Mouse (Mus musculus): ENCODE measurements around the gene Ndufb7. TPM values are rescaled to one million over a fixed set of nuclear protein-coding genes. Genes with fewer than 3 reads are reported as not detected.
A peak's percentile ranks its signal among the peaks of the same experiment; 100 is the strongest.

Gene Ndufb7
- polyA plus RNA-seq, 1 experiment from 2014 or later: 339 TPM

DNA sequence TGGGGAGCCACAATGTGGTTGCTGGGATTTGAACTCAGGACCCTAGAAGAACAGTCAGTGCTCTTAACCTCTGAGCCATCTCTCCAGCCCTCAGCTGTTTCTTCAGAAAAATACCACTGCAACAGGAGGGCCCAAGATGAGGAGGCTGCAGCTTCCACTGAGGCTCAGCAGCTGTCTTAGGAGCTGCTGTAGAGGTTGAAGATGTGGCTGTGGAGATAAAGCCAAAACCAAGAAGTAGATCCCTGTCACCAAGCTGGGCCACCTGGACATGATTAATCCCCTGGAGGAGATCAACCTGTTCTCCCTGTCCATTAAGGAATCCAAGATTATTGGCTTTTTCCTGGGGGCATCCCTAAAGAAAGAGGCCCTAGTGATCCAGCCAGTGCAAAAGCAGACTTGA lies 33.3 kb downstream of the Ndufb7 start:
- no peak for DNase-seq (ENCODE audit: low spot score)
- no peak overlapping the region for H3K4me2 ChIP-seq (ENCODE audit: low read depth, low read length, severe bottlenecking)
- H3K9ac ChIP-seq (ENCODE audit: low read length): no peak overlapping the region
- H3K4me3 ChIP-seq (ENCODE audit: low read depth, low read length): no peak overlapping the region
- H3K4me1 ChIP-seq (replicated peaks; ENCODE audit: control insufficient read depth, insufficient read depth, low read length): 0 out of 2 replicates have a peak, but pooled peaks cover 3% of the 10 kb centered on the region
- H3K27ac ChIP-seq (ENCODE audit: low read depth, low read length): no peak overlapping the region
- no peaks in the 10 kb centered on the region for H3K36me3 ChIP-seq (ENCODE audit: control insufficient read depth, insufficient read depth, low read length)
- no peak for ATAC-seq (replicated peaks; ENCODE audit: low FRiP score)
- no peaks in the 10 kb centered on the region; the same call in 1 of the 2 replicates for H3K27me3 ChIP-seq (ENCODE audit: control insufficient read depth, insufficient read depth, low read length)
- no peaks in the 10 kb centered on the region for H3K9me3 ChIP-seq (ENCODE audit: control insufficient read depth, low read length)

DNA sequence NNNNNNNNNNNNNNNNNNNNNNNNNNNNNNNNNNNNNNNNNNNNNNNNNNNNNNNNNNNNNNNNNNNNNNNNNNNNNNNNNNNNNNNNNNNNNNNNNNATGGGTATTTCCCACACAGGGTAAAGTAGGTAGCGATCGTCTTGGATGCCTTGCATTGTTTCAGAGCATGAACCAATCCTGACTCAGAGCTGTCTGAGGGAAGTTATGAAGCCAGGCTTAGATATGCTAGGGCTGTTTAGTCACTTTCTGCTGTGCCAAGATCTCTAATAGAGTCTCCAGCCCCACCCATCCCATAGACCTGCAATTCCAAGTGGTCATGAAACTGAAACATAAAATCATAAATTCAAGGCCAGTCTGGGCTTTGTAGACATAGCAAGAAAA lies 36.2 kb downstream of the Ndufb7 start:
- WGBS: 83% methylated on average over 2 of the region's 2 CpGs
- ATAC-seq (replicated peaks; ENCODE audit: low FRiP score): no peak
- Histone ChIP-seq H3K27me3 (ENCODE audit: control insufficient read depth, insufficient read depth, low read length) (no peaks in the 10 kb centered on the region; the same call in 1 of the 2 replicates), H3K4me2 (ENCODE audit: low read depth, low read length, severe bottlenecking) (no peak overlapping the region), H3K9me3 (ENCODE audit: control insufficient read depth, low read length) (no peaks in the 10 kb centered on the region), H3K9ac (ENCODE audit: low read length) (no peak overlapping the region), H3K4me1 (replicated peaks; ENCODE audit: control insufficient read depth, insufficient read depth, low read length) (0 out of 2 replicates have a peak, but pooled peaks cover 3% of the 10 kb centered on the region), H3K4me3 (ENCODE audit: low read depth, low read length) (no peak overlapping the region), H3K36me3 (ENCODE audit: control insufficient read depth, insufficient read depth, low read length) (no peaks in the 10 kb centered on the region), H3K27ac (ENCODE audit: low read depth, low read length) (no peak overlapping the region)
- DNase-seq (ENCODE audit: low spot score): no peak

DNA sequence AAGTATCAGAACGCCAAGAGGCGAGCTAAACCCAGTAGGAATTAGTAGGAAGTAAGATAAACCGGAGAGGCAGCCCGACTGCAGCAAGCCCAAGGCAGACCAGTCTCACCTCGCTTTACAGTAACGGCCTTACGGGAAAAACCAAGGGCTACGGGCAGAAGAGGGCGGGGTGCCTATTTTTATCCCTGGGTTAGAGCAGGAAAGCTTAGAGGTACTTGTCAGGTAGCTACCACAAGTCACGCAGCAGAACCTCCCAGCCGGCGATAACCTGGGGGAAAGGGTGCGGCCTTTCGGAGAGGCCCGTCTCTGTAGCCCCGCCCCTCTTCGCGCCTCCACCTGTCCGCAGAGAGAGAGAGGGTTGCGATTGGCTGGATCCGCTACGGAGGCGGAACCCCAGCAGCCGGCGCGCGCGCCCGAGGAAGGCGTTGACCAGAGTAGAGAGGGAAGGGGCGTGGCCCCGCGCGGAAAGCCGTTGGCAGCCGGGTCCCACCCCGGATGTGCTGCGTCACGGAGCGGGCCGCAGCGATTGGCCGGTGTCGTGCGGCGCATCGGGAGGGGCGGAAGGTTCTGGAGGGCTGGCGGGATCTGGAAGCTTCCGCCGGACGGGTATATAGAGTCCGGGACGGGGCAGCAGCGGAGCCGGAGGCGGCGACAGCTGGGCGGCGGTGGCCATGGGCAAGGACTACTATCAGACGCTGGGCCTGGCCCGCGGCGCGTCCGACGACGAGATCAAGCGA lies 41.4 kb downstream of the Ndufb7 start, which contains the start of the genes Tecr and Dnajb1:
Gene Tecr (minus strand): TSS at position 311 of the 737 bp plus-strand sequence.
Gene Dnajb1 (plus strand): TSS at position 533 of the 737 bp plus-strand sequence.
- Histone ChIP-seq H3K27ac (ENCODE audit: low read depth, low read length) (peak within 1 kb of the TSS; percentile 89), H3K27me3 (ENCODE audit: control insufficient read depth, insufficient read depth, low read length) (no peaks in the 10 kb centered on the region), H3K4me2 (ENCODE audit: low read depth, low read length, severe bottlenecking) (peak within 1 kb of the TSS; percentile 82), H3K36me3 (ENCODE audit: control insufficient read depth, insufficient read depth, low read length) (peaks cover 16% of the 10 kb centered on the region), H3K4me1 (replicated peaks; ENCODE audit: control insufficient read depth, insufficient read depth, low read length) (peaks cover 5% of the 10 kb centered on the region), H3K9me3 (ENCODE audit: control insufficient read depth, low read length) (no peaks in the 10 kb centered on the region), H3K9ac (ENCODE audit: low read length) (peak within 1 kb of the TSS; percentile 74), H3K4me3 (ENCODE audit: low read depth, low read length) (peak within 1 kb of the TSS; percentile 79)
- peak; percentile 100 for DNase-seq (ENCODE audit: low spot score)
- under 1% methylated on average over 67 of the region's 69 CpGs for WGBS
- ATAC-seq (replicated peaks; ENCODE audit: low FRiP score): peak; percentile 99

DNA sequence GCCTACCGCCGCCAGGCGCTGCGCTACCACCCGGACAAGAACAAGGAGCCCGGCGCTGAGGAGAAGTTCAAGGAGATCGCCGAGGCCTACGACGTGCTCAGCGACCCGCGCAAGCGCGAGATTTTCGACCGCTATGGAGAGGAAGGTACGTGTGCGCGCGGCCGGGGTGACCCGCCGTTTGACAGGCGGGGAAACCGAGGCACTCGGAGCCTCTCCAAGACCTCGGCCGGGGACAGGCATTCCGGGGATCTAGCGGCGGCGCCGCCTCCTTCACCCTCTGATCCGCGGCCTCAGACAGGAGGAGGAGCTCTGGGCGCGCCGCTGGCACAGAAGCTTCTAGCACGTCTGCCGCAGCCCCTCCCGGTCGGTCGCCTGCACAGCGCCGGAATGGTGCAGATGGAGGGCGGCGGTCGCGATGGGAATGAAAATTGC lies 41.9 kb downstream of the Ndufb7 start:
- Histone ChIP-seq H3K36me3 (ENCODE audit: control insufficient read depth, insufficient read depth, low read length) (peaks cover 16% of the 10 kb centered on the region), H3K27ac (ENCODE audit: low read depth, low read length) (peak overlapping the region; percentile 89), H3K9ac (ENCODE audit: low read length) (peak overlapping the region; percentile 74), H3K9me3 (ENCODE audit: control insufficient read depth, low read length) (no peaks in the 10 kb centered on the region), H3K4me2 (ENCODE audit: low read depth, low read length, severe bottlenecking) (peak overlapping the region; percentile 82), H3K4me1 (replicated peaks; ENCODE audit: control insufficient read depth, insufficient read depth, low read length) (peaks cover 5% of the 10 kb centered on the region), H3K27me3 (ENCODE audit: control insufficient read depth, insufficient read depth, low read length) (no peaks in the 10 kb centered on the region), H3K4me3 (ENCODE audit: low read depth, low read length) (peak overlapping the region; percentile 79)
- DNase-seq (ENCODE audit: low spot score) (peak; percentile 88), ATAC-seq (replicated peaks; ENCODE audit: low FRiP score) (peak; percentile 73)
- 0% methylated on average over 51 of the region's 51 CpGs for WGBS

DNA sequence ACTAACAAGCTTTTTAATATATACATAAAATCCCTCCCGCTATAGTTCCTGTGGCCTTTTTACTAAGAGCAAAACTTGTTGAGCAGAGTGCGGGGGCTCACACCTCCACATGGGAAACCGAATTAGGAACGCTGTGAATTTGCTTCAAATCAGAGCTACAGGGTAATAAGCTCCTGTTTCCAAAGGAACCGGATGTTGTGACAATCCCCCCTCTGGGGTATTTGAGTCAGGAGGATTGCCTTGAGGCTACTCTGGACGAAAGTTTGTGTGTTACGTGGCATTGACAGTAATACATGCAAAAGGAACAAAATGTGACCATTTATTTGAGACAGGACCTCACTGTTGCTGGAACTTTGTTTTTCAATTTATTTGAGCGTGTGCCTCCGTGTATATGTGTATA lies 42.6 kb downstream of the Ndufb7 start:
- H3K27me3 ChIP-seq (ENCODE audit: control insufficient read depth, insufficient read depth, low read length): no peaks in the 10 kb centered on the region

DNA sequence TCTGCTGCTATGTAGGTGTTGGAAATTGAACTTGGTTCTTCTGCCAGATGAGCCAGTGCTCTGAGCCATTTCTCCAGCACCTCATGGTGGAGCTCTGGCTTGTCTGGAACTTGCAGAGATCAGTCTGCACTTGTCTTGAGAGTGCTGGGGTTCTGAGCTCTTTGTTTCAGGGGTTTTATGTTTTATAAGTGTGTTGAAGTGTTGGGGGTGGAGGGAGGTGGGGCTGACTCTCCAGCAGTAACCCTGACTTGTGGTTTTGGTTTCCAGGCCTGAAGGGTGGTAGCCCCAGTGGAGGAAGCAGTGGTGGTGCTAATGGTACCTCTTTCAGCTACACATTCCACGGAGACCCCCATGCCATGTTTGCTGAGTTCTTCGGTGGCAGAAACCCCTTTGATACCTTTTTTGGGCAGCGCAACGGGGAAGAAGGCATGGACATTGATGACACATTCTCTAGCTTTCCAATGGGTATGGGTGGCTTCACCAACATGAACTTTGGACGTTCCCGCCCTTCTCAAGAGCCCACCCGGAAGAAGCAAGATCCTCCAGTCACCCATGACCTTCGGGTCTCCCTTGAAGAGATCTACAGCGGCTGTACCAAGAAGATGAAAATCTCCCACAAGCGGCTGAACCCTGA lies 43.2 kb downstream of the Ndufb7 start:
- H3K9ac ChIP-seq (ENCODE audit: low read length): peak overlapping the region; percentile 74; the same call in 1 of the 2 replicates
- peak; percentile 44 for DNase-seq (ENCODE audit: low spot score)
- no peak overlapping the region for H3K27ac ChIP-seq (ENCODE audit: low read depth, low read length)
- H3K36me3 ChIP-seq (ENCODE audit: control insufficient read depth, insufficient read depth, low read length): peaks cover 18% of the 10 kb centered on the region
- H3K4me3 ChIP-seq (ENCODE audit: low read depth, low read length): peak overlapping the region; percentile 79
- peak overlapping the region; percentile 82 for H3K4me2 ChIP-seq (ENCODE audit: low read depth, low read length, severe bottlenecking)
- peaks cover 5% of the 10 kb centered on the region for H3K4me1 ChIP-seq (replicated peaks; ENCODE audit: control insufficient read depth, insufficient read depth, low read length)
- ATAC-seq (replicated peaks; ENCODE audit: low FRiP score): no peak
- no peaks in the 10 kb centered on the region for H3K9me3 ChIP-seq (ENCODE audit: control insufficient read depth, low read length)
- no peaks in the 10 kb centered on the region for H3K27me3 ChIP-seq (ENCODE audit: control insufficient read depth, insufficient read depth, low read length)
- WGBS: 96% methylated on average over 10 of the region's 10 CpGs

More for the DNA sequence above, 42.6 kb downstream of the Ndufb7 start:
- peaks cover 18% of the 10 kb centered on the region for H3K36me3 ChIP-seq (ENCODE audit: control insufficient read depth, insufficient read depth, low read length)
- H3K9me3 ChIP-seq (ENCODE audit: control insufficient read depth, low read length): no peaks in the 10 kb centered on the region
- H3K4me3 ChIP-seq (ENCODE audit: low read depth, low read length): peak overlapping the region; percentile 79
- H3K4me1 ChIP-seq (replicated peaks; ENCODE audit: control insufficient read depth, insufficient read depth, low read length): peaks cover 5% of the 10 kb centered on the region
- ATAC-seq (replicated peaks; ENCODE audit: low FRiP score) (no peak), DNase-seq (ENCODE audit: low spot score) (peak; percentile 41)
- no peak overlapping the region for H3K27ac ChIP-seq (ENCODE audit: low read depth, low read length)
- peak overlapping the region; percentile 82 for H3K4me2 ChIP-seq (ENCODE audit: low read depth, low read length, severe bottlenecking)
- WGBS: 38% methylated on average over 9 of the region's 9 CpGs
- H3K9ac ChIP-seq (ENCODE audit: low read length): peak overlapping the region; percentile 74

GRCm38 (mm10) chr8:83611921-83612320 lies 45.5 kb downstream of the Ndufb7 start:
- WGBS: 97% methylated on average over 4 of the region's 4 CpGs
- Histone ChIP-seq H3K9me3 (ENCODE audit: control insufficient read depth, low read length) (no peaks in the 10 kb centered on the region), H3K4me2 (ENCODE audit: low read depth, low read length, severe bottlenecking) (no peak overlapping the region), H3K36me3 (ENCODE audit: control insufficient read depth, insufficient read depth, low read length) (peaks cover 18% of the 10 kb centered on the region), H3K27ac (ENCODE audit: low read depth, low read length) (no peak overlapping the region), H3K4me3 (ENCODE audit: low read depth, low read length) (no peak overlapping the region), H3K4me1 (replicated peaks; ENCODE audit: control insufficient read depth, insufficient read depth, low read length) (peaks cover 5% of the 10 kb centered on the region), H3K27me3 (ENCODE audit: control insufficient read depth, insufficient read depth, low read length) (no peaks in the 10 kb centered on the region), H3K9ac (ENCODE audit: low read length) (no peak overlapping the region)
- peak; percentile 39 for DNase-seq (ENCODE audit: low spot score)
- ATAC-seq (replicated peaks; ENCODE audit: low FRiP score): no peak

- Histone ChIP-seq H3K4me2 (ENCODE audit: low read depth, low read length, severe bottlenecking) (no peak overlapping the region), H3K36me3 (ENCODE audit: control insufficient read depth, insufficient read depth, low read length) (peaks cover 18% of the 10 kb centered on the region), H3K9ac (ENCODE audit: low read length) (no peak overlapping the region), H3K4me3 (ENCODE audit: low read depth, low read length) (no peak overlapping the region), H3K9me3 (ENCODE audit: control insufficient read depth, low read length) (no peaks in the 10 kb centered on the region), H3K4me1 (replicated peaks; ENCODE audit: control insufficient read depth, insufficient read depth, low read length) (peaks cover 5% of the 10 kb centered on the region), H3K27ac (ENCODE audit: low read depth, low read length) (no peak overlapping the region), H3K27me3 (ENCODE audit: control insufficient read depth, insufficient read depth, low read length) (no peaks in the 10 kb centered on the region)
- 98% methylated on average over 4 of the region's 4 CpGs for WGBS
- no peak for ATAC-seq (replicated peaks; ENCODE audit: low FRiP score)
- peak; percentile 36 for DNase-seq (ENCODE audit: low spot score)
These were observed 47.2 kb downstream of the Ndufb7 start for GRCm38 (mm10) chr8:83613695-83614094.

All from forebrain, embryonic 11.5 days (tissue).